Mouse (Mus musculus): ENCODE results near the gene Meox2.
"Not testable (repeated sequence)": the region's sequence is repeated elsewhere in the genome, so short reads cannot be mapped to it uniquely, and the experiment has no call there.

Gene Meox2

GRCm38 (mm10) chr12:37108390-37108738 lies at the start of gene Meox2:
Gene Meox2 (plus strand): TSS chr12:37108540.
- DNase-seq, result no peak

GRCm38 (mm10) chr12:37072636-37073035 lies 35.7 kb upstream of the Meox2 start:
- no peak for DNase-seq

GRCm38 (mm10) chr12:37077308-37077707 lies 31.0 kb upstream of the Meox2 start:
- no peak for DNase-seq

GRCm38 (mm10) chr12:37080005-37080404 lies 28.3 kb upstream of the Meox2 start:
- DNase-seq, result not testable (repeated sequence)

- DNase-seq, result no peak
Measured at GRCm38 (mm10) chr12:37106541-37106940, 1.8 kb upstream of the Meox2 start.

- no peak for DNase-seq
Measured at GRCm38 (mm10) chr12:37107150-37107549, 1.2 kb upstream of the Meox2 start.

GRCm38 (mm10) chr12:37107713-37108389 lies 489 bp upstream of the Meox2 start:
- DNase-seq, result no peak

- no peak for DNase-seq
Measured at GRCm38 (mm10) chr12:37108819-37109473, 606 bp downstream of the Meox2 start.

GRCm38 (mm10) chr12:37109474-37110012 lies 1.2 kb downstream of the Meox2 start:
- no peak for DNase-seq

GRCm38 (mm10) chr12:37110977-37111376 lies 2.6 kb downstream of the Meox2 start:
- no peak for DNase-seq

- DNase-seq, result no peak
Measured at GRCm38 (mm10) chr12:37119246-37119645, 10.9 kb downstream of the Meox2 start.

GRCm38 (mm10) chr12:37123763-37124162 lies 15.4 kb downstream of the Meox2 start:
- no peak for DNase-seq

GRCm38 (mm10) chr12:37142080-37142703 lies 33.9 kb downstream of the Meox2 start:
- no peak for DNase-seq

- DNase-seq, result no peak
Measured at GRCm38 (mm10) chr12:37143879-37144278, 35.5 kb downstream of the Meox2 start.

- peak; percentile 8 for DNase-seq
Measured at GRCm38 (mm10) chr12:37167742-37168141, 59.4 kb downstream of the Meox2 start.

GRCm38 (mm10) chr12:37173324-37173723 lies 65.0 kb downstream of the Meox2 start:
- no peak for DNase-seq

- no peak for DNase-seq
Measured at GRCm38 (mm10) chr12:37183689-37184088, 75.3 kb downstream of the Meox2 start.

- no peak for DNase-seq
Measured at GRCm38 (mm10) chr12:37188940-37189488, 80.7 kb downstream of the Meox2 start.
